Mouse (Mus musculus): ENCODE measurements around the gene Mob1a.

Mob1a gene

GRCm38 (mm10) chr6:83381510-83382491 lies 56.0 kb downstream of the Mob1a start:
- no peak for DNase-seq (ENCODE audit: low read depth, low spot score)

GRCm38 (mm10) chr6:83385569-83386090 lies 59.8 kb downstream of the Mob1a start:
- DNase-seq (ENCODE audit: low read depth, low spot score), result peak; percentile 44

- DNase-seq (ENCODE audit: low read depth, low spot score), result no peak
Measured at GRCm38 (mm10) chr6:83392166-83392780, 66.5 kb downstream of the Mob1a start.

Measured in ES-CJ7 (cell line).